Mouse (Mus musculus) C2C12 (cell line): ENCODE results near the gene Usp3. TPM values are rescaled to one million over a fixed set of nuclear protein-coding genes. Genes with fewer than 3 reads are reported as not detected.

Experiments used
- H3K27me3 ChIP-seq: one replicate; pipeline ENCODE4 v1.6.1; 2011; ENCODE audit not compliant: control insufficient read depth, insufficient read depth, insufficient read length
- H3K36me3 ChIP-seq: one replicate; pipeline ENCODE4 v1.6.1; 2011; ENCODE audit not compliant: control insufficient read depth, insufficient read depth
- H3K4me3 ChIP-seq: one replicate; pipeline ENCODE4 v1.5.1; 2011; ENCODE audit warnings: mild to moderate bottlenecking, control low read depth; ENCODE audit not compliant: poor library complexity, insufficient read depth, severe bottlenecking
- H3K79me2 ChIP-seq: one replicate; pipeline ENCODE4 v1.6.1; 2011; ENCODE audit not compliant: control insufficient read depth, insufficient read depth
- H3K79me3 ChIP-seq: one replicate; pipeline ENCODE4 v1.6.1; 2011; ENCODE audit warnings: low read depth, control low read depth
- H3ac ChIP-seq: one replicate; pipeline ENCODE3; 2011; ENCODE audit warnings: low read depth; ENCODE audit not compliant: control insufficient read depth, insufficient read length
- CEBPB ChIP-seq: IDR thresholded peaks from one replicate; pipeline ENCODE4 v1.6.1; 2011; ENCODE audit warnings: low read depth, mild to moderate bottlenecking, control low read depth, moderate library complexity
- CTCF ChIP-seq: IDR thresholded peaks from one replicate; pipeline ENCODE4 v1.5.1; 2011; ENCODE audit not compliant: control insufficient read depth, insufficient read depth, insufficient read length
- FOSL1 ChIP-seq: IDR thresholded peaks from one replicate; pipeline ENCODE4 v1.8.0; 2011; ENCODE audit warnings: mild to moderate bottlenecking, low read length; ENCODE audit not compliant: poor library complexity, insufficient read depth, severe bottlenecking
- MAX ChIP-seq: IDR thresholded peaks from one replicate; pipeline ENCODE4 v1.6.1; 2011; ENCODE audit warnings: mild to moderate bottlenecking, control low read depth
- MYOD1 ChIP-seq: IDR thresholded peaks from one replicate; pipeline ENCODE4 v1.6.1; 2011; ENCODE audit warnings: low read depth; ENCODE audit not compliant: control insufficient read depth, insufficient read length
- MYOG ChIP-seq: IDR thresholded peaks from one replicate; pipeline ENCODE4 v1.6.1; 2011; ENCODE audit not compliant: control insufficient read depth, insufficient read length; ENCODE audit errors: extremely low read depth
- USF1 ChIP-seq: IDR thresholded peaks from one replicate; pipeline ENCODE4 v1.6.1; 2011; ENCODE audit warnings: low read depth, mild to moderate bottlenecking, control low read depth, moderate library complexity
- polyA plus RNA-seq: library from polyadenylated mRNA; unstranded; fragments of >200 nt; fragmentation: generic; extraction: Trizol; gene quantifications from one replicate; pipeline ENCODE4 v1.2.1, GENCODE M21; 2012; ENCODE audit warnings: missing spikeins

Usp3 gene
- polyA plus RNA-seq, 1 experiment = 12.1 TPM

DNA sequence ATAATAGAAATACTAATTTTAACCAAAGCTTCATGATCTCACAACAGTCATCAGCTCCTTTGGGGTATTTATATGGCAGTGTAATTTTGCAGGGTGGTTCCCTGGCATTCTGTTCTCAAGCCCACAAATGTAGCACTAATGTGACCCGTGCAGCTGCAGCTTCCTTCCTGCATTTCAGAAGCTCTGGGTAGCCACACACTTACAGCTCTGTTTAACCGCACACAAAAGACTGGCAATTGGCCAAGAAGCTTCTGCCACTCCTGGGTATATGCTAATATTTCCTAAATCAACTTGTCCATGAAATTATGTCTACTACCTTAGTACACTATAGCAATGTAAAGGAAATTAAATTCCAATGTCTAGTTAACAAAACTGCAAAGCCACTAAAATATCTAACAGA, 32.6 kb downstream of the Usp3 start:
- TF ChIP-seq CEBPB (no peak), FOSL1 (no peak), MAX (no peak), MYOG (no peak), CTCF (no peak)
- peaks cover 8% of the 10 kb centered on the region for H3K79me3 ChIP-seq
- peaks cover 28% of the 10 kb centered on the region for H3K79me2 ChIP-seq
- no peak overlapping the region for H3K4me3 ChIP-seq
- H3ac ChIP-seq = no peak overlapping the region
- no peaks in the 10 kb centered on the region for H3K36me3 ChIP-seq
- H3K27me3 ChIP-seq = no peaks in the 10 kb centered on the region

DNA sequence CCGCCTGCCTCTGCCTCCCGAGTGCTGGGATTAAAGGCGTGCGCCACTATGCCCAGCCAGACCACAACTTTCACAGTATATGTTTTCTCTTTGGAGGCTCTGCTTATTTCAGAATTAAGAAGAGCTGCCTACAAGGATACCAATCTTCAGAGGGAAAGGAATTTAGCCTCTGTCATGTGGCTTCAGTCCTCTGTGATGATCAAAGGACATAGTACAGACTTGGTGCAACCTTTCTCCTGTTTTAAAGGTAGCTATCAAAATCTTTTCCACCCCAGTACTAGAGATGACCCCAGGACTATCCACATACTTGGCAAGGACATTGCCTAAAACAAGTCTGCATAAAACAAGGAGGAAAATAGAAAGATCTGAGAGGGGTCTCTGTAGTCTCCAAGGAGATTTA, 34.0 kb downstream of the Usp3 start:
- no peak overlapping the region for H3ac ChIP-seq
- peaks cover 7% of the 10 kb centered on the region for H3K79me3 ChIP-seq
- no peak overlapping the region for H3K4me3 ChIP-seq
- H3K27me3 ChIP-seq = no peaks in the 10 kb centered on the region
- no peaks in the 10 kb centered on the region for H3K36me3 ChIP-seq
- H3K79me2 ChIP-seq = peaks cover 24% of the 10 kb centered on the region
- TF ChIP-seq MYOG (no peak), FOSL1 (no peak), CTCF (no peak), CEBPB (no peak), MAX (no peak), USF1 (no peak)

DNA sequence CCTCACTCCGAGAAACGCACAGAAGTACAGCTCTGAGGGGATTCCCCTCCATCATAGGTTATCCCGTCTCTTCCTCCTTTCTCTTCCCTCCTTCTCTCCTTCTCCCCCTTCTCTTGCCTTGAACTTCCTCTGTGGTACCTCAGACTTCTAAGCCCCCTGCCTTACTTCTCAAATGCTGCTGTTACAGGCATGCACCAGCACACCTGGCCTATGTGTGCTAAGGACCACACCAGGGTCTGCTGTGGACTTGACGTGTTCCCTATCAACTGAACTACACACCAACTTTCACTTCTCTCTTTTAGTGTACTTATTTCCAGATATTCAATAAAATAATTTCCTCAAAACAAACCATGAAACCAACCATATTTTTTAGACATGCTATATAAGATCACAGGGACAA, 50.2 kb downstream of the Usp3 start:
- H3ac ChIP-seq = no peak overlapping the region
- no peak overlapping the region for H3K4me3 ChIP-seq
- TF ChIP-seq USF1 (no peak), CEBPB (no peak), FOSL1 (no peak), MYOD1 (no peak), MAX (no peak), CTCF (no peak), MYOG (no peak)
- no peaks in the 10 kb centered on the region for H3K79me2 ChIP-seq
- H3K36me3 ChIP-seq = peaks cover 52% of the 10 kb centered on the region
- H3K27me3 ChIP-seq = no peaks in the 10 kb centered on the region
- H3K79me3 ChIP-seq = no peaks in the 10 kb centered on the region

DNA sequence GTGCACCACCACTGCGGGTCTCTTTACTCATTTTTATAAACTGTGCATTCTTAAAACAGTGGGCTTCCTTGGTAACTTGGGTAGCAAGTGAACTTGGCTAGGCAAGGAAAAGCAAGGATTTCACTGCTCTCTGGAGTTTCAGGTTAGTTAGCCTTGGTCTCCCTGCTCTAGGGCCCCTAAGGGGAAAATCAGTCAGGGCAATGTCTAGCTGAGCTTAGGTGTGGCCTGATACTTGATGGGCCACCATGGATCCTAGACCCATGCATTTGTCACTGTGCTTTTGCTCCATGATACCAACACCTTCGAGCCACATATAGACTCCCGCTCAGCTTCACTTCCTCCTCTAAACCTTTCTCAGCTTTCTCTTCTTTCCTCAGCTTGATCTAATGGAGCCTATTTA, 71.3 kb downstream of the Usp3 start:
- H3K27me3 ChIP-seq = no peaks in the 10 kb centered on the region
- no peaks in the 10 kb centered on the region for H3K79me3 ChIP-seq
- TF ChIP-seq FOSL1 (no peak), MYOG (no peak), USF1 (no peak), CEBPB (no peak), MYOD1 (no peak), MAX (no peak), CTCF (no peak)
- H3K4me3 ChIP-seq = no peak overlapping the region
- no peak overlapping the region for H3ac ChIP-seq
- no peaks in the 10 kb centered on the region for H3K79me2 ChIP-seq
- H3K36me3 ChIP-seq = peaks cover 36% of the 10 kb centered on the region

DNA sequence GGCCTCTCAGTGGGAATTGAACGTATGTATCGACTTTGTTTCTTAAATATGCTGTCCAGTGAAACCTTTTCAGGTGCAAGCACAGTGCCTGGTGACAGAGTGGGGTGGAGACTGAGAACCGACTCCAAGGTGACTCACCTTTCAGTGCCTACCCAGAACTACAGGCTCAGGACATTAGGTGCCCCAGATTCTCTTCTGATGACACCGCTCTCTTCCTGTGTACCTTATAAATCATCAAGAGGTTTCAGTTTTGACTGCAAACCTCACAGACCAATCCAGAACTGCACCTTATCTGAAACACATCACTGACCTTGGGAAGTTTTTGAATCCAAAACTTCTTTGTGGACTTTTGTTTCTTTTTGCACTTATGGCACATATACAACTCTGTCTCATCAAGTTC, 72.6 kb downstream of the Usp3 start:
- H3K79me2 ChIP-seq = no peaks in the 10 kb centered on the region
- no peak overlapping the region for H3K4me3 ChIP-seq
- no peaks in the 10 kb centered on the region for H3K27me3 ChIP-seq
- H3K36me3 ChIP-seq = peaks cover 31% of the 10 kb centered on the region
- no peak for TF ChIP-seq FOSL1
- H3K79me3 ChIP-seq = no peaks in the 10 kb centered on the region
- no peak overlapping the region for H3ac ChIP-seq

DNA sequence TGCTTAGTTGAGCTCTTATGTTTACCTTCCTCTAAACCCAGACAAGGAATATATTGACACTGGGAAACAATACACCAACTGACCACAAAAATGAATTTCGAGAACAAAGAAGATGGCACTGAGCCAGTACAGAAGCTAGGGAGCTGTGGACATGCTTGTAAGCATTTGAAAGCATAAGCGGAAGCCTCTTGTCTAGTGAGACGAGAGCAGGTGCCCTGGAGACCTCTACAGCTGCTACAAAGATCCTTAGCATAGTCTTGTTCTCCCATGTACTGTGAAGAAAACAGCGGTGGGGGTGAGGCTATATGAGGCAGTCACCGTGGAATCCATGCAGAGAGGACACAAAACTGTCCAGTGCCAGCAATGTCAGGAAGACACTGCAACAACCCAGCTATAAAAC, 74.0 kb downstream of the Usp3 start:
- peaks cover 27% of the 10 kb centered on the region for H3K36me3 ChIP-seq
- H3ac ChIP-seq = no peak overlapping the region

More for the DNA sequence above, 74.0 kb downstream of the Usp3 start:
- Histone ChIP-seq H3K27me3 (no peaks in the 10 kb centered on the region), H3K79me3 (no peaks in the 10 kb centered on the region), H3K4me3 (no peak overlapping the region), H3K79me2 (no peaks in the 10 kb centered on the region)
- no peak for TF ChIP-seq MAX
- no peak for TF ChIP-seq CEBPB
- TF ChIP-seq USF1 = no peak
- no peak for TF ChIP-seq FOSL1
- no peak for TF ChIP-seq MYOD1
- TF ChIP-seq CTCF = no peak
- TF ChIP-seq MYOG = no peak
